Mouse (Mus musculus) spleen, adult 2 months (tissue): ENCODE measurements around the gene Atf5.

Experiments
- CTCF ChIP-seq: fragments of 200-500 bp; IDR thresholded peaks from 2 replicates; pipeline ENCODE4 v1.5.1; 2011; ENCODE audit warnings: mild to moderate bottlenecking, inconsistent platforms; ENCODE audit not compliant: insufficient read depth, insufficient read length, insufficient replicate concordance; ENCODE audit errors: extremely low read depth
- POLR2A ChIP-seq: fragments of 200-500 bp; IDR thresholded peaks from 2 replicates; pipeline ENCODE4 v1.6.1; 2011; ENCODE audit warnings: low read depth, low read length, inconsistent platforms

DNA sequence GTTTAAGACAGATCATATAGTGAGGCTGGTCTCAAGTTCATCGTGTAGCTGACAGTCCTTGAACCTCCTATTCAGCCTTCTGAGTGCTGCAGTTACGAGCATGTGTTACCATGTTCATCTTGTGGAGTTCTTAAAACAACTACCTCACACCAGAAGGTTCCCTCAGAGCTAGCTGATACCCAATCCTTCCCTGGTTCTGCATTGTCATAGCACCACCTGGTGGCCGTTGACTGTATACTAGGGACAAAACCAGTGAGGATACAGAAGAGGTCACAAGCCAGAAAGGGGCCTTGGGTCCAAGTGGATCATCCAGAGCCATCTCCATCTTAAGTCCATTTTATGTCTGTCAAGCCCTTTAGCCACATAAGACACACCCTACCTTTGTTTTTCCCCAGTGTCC is 8.4 kb upstream of the Atf5 start:
- peak; percentile 72; the same call in 1 of the 2 replicates for TF ChIP-seq CTCF
- TF ChIP-seq POLR2A = no peak
